Mouse (Mus musculus): ENCODE results near the gene Urm1.

DNA sequence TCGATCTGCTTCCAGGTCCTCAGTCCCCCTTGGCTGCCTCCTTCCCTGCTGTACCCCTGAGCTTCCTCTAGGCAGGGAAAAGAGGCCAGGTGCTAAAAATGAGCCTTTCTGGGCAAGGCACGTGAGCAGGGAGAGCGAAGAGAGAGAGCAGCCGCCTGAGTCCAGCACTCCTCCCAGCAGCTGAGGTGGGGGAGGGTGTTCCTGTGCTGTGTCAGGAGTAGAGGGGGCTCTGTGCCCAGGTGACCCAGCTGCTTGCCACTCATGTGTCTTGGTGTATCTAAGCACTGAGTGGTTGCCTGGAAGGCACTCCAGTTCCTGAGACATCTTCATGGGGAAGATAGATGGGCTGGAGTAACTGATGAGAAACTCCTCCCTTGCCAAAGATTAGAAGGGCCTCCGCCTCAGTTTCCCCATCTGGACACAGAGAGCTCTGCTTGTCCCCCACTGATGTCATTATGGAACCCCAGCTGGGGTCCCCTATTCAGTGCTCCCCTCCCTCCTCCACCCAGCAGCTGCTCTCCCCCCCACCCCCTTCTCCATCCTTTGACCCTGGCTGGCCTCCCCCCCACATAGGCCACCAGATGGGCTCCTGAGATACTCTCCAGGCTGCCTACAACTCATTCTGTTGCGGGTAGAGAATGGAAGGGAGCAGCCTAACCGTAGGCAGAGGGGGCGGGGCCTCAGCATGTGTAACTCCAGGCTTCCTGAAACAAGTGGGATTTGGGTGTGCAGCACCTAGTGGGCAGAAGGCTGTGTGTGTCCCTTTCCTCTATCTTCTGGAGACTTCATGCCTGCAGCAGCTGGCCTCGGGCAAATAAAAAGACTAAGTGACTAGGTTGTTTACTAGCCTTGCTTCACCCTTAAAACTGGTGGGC, 23.6 kb downstream of the Urm1 start:
- TF ChIP-seq POLR2A (IDR thresholded peaks at IDR 0.05; ENCODE audit: borderline replicate concordance, extremely low read depth, low read depth, low read length), result no peak
- TF ChIP-seq CTCF (IDR thresholded peaks at IDR 0.05; ENCODE audit: insufficient read depth, low read length), result no peak

Data from lung, adult 2 months (tissue).